Mouse (Mus musculus) kidney, adult 9 months (tissue): ENCODE results near the gene Il15ra.

ENCODE experiments used
- DNase-seq: peaks from one replicate; pipeline ENCODE4 v3.0.0; 2022

The Il15ra gene

GRCm38 (mm10) chr2:11778087-11778823, 73.2 kb downstream of the Il15ra start:
- peak; percentile 87 for DNase-seq
